Mouse (Mus musculus): ENCODE measurements around the gene Smim24. TPM values are rescaled to one million over a fixed set of nuclear protein-coding genes. Genes with fewer than 3 reads are reported as not detected.

Gene Smim24
- 5.0 and 13.2 TPM in 2 replicates for total RNA-seq (2017)

- ATAC-seq (replicated peaks; ENCODE audit: low read depth, poor library complexity, severe bottlenecking) = no peak
These were observed at the start of gene Smim24 for GRCm38 (mm10) chr10:81392781-81393185. Smim24 (plus strand) TSS chr10:81393051.

DNA sequence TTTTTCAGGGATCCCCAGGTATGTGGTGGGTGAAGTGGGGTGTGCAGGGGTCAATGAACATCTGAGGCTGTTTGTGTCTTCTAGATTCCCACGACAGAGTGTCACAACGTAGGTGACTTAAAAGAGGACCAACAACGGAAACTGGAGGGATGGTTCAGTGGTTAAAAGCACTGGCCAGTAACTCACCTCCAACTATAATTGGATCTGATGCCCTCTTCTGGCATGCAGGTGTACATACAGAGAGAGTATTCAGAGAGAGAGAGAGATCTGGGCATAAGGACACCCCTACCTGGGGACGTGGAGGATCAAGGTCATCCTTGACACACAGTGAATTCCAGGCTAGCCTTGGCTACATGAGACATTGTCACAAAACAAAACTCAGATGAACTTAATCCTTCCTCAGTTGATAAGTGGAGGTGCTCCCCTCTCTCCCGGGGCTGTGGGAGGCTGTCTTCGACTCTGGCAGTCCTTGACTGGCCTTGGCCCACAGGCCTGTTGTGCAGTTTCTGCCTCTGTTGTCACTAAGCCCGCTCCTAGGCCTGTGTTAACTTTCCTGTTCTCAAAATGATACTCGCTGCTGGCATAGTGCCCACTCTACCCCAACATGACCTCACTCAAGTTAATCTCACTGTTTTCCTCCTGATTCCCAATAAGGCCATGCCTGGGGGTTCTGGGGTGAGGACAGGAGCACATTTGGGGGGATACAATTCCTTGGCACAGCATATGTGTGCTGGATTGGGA is 48.3 kb upstream of the Smim24 start:
- ATAC-seq (replicated peaks; ENCODE audit: low read depth, poor library complexity, severe bottlenecking) = no peak

DNA sequence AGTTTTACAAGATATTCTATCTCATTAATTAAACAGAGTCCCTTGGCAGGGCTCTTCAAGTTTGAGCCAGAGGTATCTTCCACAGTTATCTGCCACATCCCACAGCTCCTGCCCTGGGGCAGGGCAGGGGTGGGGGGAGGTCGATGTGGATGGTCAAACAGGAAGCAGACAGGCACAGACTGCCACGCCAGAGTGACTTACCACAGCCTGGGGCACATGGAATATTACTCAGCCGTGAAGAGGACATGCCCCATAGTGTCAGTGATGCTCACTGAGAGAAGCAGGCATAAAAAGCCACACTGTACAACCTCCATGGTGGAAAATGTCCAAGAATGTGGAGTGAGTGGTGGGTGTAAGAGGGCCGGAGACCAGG is 47.7 kb upstream of the Smim24 start:
- ATAC-seq (replicated peaks; ENCODE audit: low read depth, poor library complexity, severe bottlenecking) = no peak

DNA sequence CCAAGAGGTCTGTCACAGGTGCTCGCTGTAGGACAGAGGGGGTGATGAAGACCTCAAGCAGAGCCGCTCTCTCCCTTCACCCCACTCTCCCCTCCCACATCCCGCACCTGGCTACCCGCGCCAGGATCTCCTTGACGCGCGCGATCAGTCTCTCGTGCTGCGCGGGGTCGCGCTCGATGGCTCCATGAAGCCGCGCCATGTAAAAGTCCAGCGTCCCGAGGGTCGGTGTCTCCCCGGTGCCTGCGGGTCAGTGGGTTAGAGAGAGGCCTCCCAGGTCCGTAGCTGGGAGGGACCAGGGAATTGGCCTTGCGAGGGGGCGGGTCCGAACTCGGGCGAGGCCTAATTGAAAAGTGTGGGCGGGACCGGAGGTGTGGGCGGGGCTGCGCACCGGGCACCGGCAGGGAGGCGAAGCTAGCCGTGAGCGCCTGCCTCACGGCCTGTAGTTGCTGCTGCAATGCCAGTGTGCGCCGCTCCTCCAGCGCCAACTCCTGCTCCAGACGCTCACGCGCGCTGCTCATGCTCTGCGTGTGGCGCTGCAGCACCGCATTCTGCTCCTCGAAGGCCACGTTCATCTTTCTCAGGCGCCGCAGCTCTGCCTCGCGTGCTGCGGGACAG is 46.3 kb upstream of the Smim24 start:
- peak; percentile 62 for ATAC-seq (replicated peaks; ENCODE audit: low read depth, poor library complexity, severe bottlenecking)

DNA sequence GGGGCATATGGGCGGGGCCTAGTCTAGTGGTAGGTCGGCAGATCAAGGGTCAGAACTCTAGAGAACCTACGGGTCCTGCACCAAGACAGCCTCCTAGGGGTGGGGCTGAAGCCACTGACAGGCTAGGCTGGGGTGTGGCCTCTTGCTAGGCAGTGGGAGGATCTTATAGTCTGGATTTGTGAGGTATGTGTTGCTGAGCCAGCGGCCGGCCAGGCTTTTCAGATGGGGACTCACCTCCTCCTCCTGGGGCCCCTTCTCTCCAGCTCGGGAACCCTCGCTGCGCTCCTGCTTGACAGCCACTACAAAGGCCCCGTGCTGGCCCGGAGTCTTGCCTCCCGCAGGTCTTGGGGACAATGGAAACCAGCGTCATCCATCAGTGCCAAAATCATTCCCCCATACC is 43.7 kb upstream of the Smim24 start:
- peak; percentile 26 for ATAC-seq (replicated peaks; ENCODE audit: low read depth, poor library complexity, severe bottlenecking)

- no peak for ATAC-seq (replicated peaks; ENCODE audit: low read depth, poor library complexity, severe bottlenecking)
These were observed 42.9 kb upstream of the Smim24 start for GRCm38 (mm10) chr10:81349961-81350350.

- ATAC-seq (replicated peaks; ENCODE audit: low read depth, poor library complexity, severe bottlenecking) = peak; percentile 86
These were observed 42.3 kb upstream of the Smim24 start, which contains the start of gene Hmg20b for GRCm38 (mm10) chr10:81350351-81351063. Hmg20b (minus strand) TSS chr10:81350480.

DNA sequence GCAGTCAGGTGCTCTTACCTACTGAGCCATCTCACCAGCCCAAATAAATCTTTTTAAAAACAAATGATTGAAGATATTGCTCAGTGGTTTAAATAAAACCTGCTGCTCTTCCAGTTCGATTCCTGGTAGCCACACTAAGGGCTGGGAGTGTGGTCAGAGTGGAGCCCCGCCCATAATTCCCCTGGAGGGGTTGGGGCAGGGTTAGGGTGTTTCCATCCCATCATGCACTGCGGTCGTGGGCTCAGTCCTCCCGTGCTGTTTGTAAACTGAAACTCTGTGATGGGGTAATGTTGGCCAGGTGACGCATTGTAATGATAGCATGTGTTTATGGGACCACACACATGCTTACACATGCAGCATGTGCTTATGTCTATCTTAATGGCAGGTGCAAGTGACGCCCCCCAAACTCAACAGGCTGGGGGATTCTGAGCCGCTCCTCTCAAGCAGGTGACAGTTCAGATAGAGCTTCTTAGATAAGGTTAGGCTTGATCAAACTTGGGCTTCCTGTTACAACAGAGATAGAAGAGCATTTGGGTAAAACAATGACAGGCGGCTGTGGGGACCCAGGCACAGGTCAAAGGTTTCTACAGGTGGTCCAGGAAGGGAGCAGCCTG is 41.1 kb upstream of the Smim24 start:
- ATAC-seq (replicated peaks; ENCODE audit: low read depth, poor library complexity, severe bottlenecking) = 0 out of 2 replicates have a peak, but pooled peaks have one; percentile 8

DNA sequence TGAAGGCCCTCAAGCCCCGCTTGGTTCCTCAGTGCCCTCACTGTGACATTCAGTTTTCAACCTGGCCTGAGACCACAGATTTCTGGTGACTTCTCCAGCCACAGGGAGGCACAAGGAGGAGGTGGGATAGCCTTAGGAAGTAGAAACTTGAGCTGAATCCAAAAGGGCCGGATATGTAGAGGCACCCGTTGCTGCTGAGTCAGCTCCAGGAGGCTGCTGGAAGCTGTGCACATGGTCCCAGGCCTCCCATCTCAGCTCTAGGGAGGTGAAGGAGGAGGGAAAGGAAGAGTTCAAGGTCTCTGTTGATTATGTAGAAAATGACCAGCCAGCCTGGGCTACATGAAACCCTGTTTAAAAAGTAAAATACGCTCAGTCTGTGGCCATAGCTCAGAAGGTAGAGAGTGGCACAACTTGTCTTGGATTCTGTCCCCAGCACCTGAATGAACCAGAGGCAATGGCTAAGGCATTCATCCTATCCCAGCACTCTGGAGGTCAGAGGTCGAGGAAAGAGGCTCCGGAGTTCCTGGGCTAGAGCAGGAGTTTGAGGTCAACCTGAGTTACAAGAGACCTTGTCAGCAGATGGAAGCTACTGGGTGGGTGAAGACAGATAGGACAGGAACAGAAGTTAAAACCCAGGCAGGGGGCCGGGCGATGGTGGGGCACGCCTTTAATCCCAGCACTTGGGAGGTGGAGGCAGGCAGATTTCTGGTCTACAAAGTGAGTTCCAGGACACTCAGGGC is 37.9 kb upstream of the Smim24 start:
- no peak for ATAC-seq (replicated peaks; ENCODE audit: low read depth, poor library complexity, severe bottlenecking)

GRCm38 (mm10) chr10:81355533-81355932 is 37.3 kb upstream of the Smim24 start:
- ATAC-seq (replicated peaks; ENCODE audit: low read depth, poor library complexity, severe bottlenecking) = no peak

GRCm38 (mm10) chr10:81356352-81356990 is 36.4 kb upstream of the Smim24 start:
- ATAC-seq (replicated peaks; ENCODE audit: low read depth, poor library complexity, severe bottlenecking) = peak; percentile 62

DNA sequence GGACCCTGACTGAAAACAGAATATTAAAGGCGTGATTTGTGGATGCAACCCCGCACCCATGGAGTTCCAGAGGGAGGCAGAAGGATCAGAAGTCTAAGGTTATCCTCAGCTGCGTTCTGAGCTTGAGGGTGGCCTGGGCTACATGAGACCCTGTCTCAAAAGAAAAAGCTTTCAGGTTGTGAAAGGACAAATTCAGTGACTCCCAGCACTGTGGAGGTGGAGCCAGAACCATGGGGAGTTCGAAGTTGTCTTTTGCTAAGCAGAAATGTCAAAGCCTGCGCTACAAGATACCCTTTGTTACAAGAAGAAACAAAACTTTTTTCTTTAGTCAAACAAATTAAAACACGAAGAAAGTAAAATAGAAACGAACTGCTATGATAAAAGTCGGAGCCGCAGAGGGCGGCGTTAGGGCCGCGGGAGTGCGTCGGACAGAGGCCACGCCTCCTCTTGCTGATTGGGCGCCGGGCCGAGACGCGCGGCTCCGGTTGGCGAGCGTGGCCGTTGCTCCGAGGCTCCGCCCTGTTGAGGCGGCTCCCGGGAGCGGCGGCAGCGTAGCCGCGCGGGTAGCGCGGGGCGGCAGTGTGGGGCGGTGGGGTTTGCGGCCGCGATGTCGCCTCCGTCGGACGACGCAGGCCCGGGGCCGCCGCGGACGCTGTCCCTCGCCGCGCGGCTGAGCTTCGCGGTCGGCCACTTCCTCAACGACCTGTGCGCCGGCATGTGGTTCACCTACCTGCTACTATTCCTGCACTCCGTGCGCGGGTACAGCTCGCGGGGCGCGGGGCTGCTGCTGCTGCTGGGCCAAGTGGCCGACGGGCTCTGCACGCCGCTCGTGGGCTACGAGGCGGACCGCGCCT is 35.6 kb upstream of the Smim24 start, which contains the start of gene Mfsd12:
TSS of gene Mfsd12 (plus strand) at position 501 of the 854 bp plus-strand sequence.
- peak; percentile 63 for ATAC-seq (replicated peaks; ENCODE audit: low read depth, poor library complexity, severe bottlenecking)

- no peak for ATAC-seq (replicated peaks; ENCODE audit: low read depth, poor library complexity, severe bottlenecking)
These were observed 34.6 kb upstream of the Smim24 start for GRCm38 (mm10) chr10:81358209-81358608.

DNA sequence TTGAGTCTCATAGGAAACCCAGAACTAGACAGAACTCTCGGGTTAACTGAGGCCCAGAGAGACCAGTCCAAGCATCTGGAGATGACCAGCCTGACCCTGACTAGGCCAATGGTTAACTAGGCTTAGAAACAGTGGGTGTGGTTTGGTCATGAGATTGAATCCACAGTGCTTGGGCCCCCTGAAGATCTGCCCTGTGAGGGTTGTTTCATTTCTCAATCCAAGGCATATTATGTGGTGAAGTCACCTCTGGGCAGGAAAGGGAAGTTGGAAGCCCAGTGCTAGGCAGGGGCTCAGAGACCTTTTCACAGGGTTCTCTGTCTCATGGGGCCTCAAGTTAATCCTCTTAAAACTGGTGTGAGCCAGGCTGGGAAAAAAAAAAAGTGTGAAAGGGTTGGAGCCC is 34.0 kb upstream of the Smim24 start:
- ATAC-seq (replicated peaks; ENCODE audit: low read depth, poor library complexity, severe bottlenecking) = peak; percentile 50

GRCm38 (mm10) chr10:81360721-81361120 is 32.1 kb upstream of the Smim24 start:
- no peak for ATAC-seq (replicated peaks; ENCODE audit: low read depth, poor library complexity, severe bottlenecking)

GRCm38 (mm10) chr10:81362336-81362949 is 30.4 kb upstream of the Smim24 start:
- no peak for ATAC-seq (replicated peaks; ENCODE audit: low read depth, poor library complexity, severe bottlenecking)

DNA sequence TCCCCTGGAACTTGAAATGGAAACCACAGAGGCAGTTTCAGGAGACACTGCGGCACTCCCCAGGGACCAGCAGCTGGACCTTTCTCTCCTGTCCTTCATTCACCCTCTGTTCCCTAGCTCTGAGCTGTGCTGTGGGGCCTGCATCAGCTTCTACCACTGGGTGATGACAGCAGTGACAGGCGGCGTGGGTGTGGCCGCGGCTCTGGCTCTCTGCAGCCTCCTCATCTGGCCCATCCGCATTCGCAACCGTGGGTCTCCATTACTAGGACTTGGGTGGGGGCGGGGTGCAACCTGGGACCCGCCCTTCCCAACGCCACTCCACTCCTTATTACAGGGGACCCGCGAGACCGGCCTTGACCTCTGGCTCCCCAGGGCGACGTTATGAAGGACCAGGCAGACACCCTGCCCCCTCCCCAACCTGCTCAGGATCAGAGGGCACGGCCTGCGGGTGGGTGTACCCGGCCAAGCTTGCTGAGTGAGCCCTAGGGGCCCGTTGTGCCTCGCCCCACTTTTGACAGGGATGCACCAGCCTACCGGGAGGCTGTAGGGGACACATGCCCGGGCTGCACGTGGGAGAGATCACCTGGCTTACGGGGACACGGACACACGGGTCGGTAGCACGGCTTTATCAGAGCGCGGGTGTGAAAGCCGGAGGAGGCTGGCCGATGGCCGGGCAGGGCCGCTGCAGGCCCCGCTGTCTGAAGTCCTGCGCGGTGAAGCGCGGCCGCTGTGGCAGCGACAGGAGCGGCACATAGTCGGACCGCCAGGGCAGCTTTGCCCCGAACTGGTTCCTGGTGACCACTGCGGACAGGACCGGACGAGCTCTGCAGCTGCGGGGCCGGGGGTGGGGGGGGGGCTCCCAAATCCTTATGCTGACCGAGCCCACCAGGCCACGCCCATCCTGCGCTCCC is 29.2 kb upstream of the Smim24 start:
- ATAC-seq (replicated peaks; ENCODE audit: low read depth, poor library complexity, severe bottlenecking) = no peak
